Mouse (Mus musculus): ENCODE results near the gene Grin1. TPM values are rescaled to one million over a fixed set of nuclear protein-coding genes. Genes with fewer than 3 reads are reported as not detected.
A peak's percentile ranks its signal among the peaks of the same experiment; 100 is the strongest.

Gene Grin1
- polyA plus RNA-seq, 1 experiment = 0.02 TPM

GRCm38 (mm10) chr2:25349499-25349898 is 30.5 kb upstream of the Grin1 start:
- no peaks in the 10 kb centered on the region for H3K27me3 ChIP-seq (ENCODE audit: control insufficient read depth, insufficient read depth, insufficient read length)
- peaks cover 95% of the 10 kb centered on the region for H3K36me3 ChIP-seq (ENCODE audit: control insufficient read depth, insufficient read depth)
- H3K79me2 ChIP-seq (ENCODE audit: control insufficient read depth, insufficient read depth) = peaks cover 5% of the 10 kb centered on the region
- H3ac ChIP-seq (ENCODE audit: control insufficient read depth, insufficient read length, low read depth) = no peak overlapping the region
- no peaks in the 10 kb centered on the region for H3K79me3 ChIP-seq (ENCODE audit: low read depth)
- TF ChIP-seq CEBPB (IDR thresholded peaks at IDR 0.05; ENCODE audit: low read depth) = no peak
- H3K4me3 ChIP-seq (ENCODE audit: insufficient read depth, poor library complexity, severe bottlenecking) = no peak overlapping the region

- Histone ChIP-seq H3K79me2 (ENCODE audit: control insufficient read depth, insufficient read depth) (no peaks in the 10 kb centered on the region), H3K79me3 (ENCODE audit: low read depth) (no peaks in the 10 kb centered on the region), H3K4me3 (ENCODE audit: insufficient read depth, poor library complexity, severe bottlenecking) (no peak overlapping the region), H3K27me3 (ENCODE audit: control insufficient read depth, insufficient read depth, insufficient read length) (no peaks in the 10 kb centered on the region), H3K36me3 (ENCODE audit: control insufficient read depth, insufficient read depth) (peaks cover 91% of the 10 kb centered on the region), H3ac (ENCODE audit: control insufficient read depth, insufficient read length, low read depth) (no peak overlapping the region)
- no peak for TF ChIP-seq CTCF (IDR thresholded peaks at IDR 0.05; ENCODE audit: control insufficient read depth, insufficient read depth, insufficient read length)
- TF ChIP-seq MAX (IDR thresholded peaks at IDR 0.05) = no peak
- no peak for TF ChIP-seq FOSL1 (IDR thresholded peaks at IDR 0.05; ENCODE audit: insufficient read depth, low read length, poor library complexity, severe bottlenecking)
- TF ChIP-seq USF1 (IDR thresholded peaks at IDR 0.05; ENCODE audit: low read depth) = no peak
- TF ChIP-seq MYOD1 (IDR thresholded peaks at IDR 0.05; ENCODE audit: control insufficient read depth, insufficient read length, low read depth) = no peak
- no peak for TF ChIP-seq CEBPB (IDR thresholded peaks at IDR 0.05; ENCODE audit: low read depth)
- TF ChIP-seq MYOG (IDR thresholded peaks at IDR 0.05; ENCODE audit: control insufficient read depth, extremely low read depth, insufficient read length) = no peak
Observed at GRCm38 (mm10) chr2:25348162-25348561, 29.2 kb upstream of the Grin1 start.

- Histone ChIP-seq H3K36me3 (ENCODE audit: control insufficient read depth, insufficient read depth) (peaks cover 76% of the 10 kb centered on the region), H3K79me2 (ENCODE audit: control insufficient read depth, insufficient read depth) (peaks cover 23% of the 10 kb centered on the region), H3K4me3 (ENCODE audit: insufficient read depth, poor library complexity, severe bottlenecking) (no peak overlapping the region), H3K79me3 (ENCODE audit: low read depth) (peaks cover 11% of the 10 kb centered on the region), H3ac (ENCODE audit: control insufficient read depth, insufficient read length, low read depth) (no peak overlapping the region), H3K27me3 (ENCODE audit: control insufficient read depth, insufficient read depth, insufficient read length) (no peaks in the 10 kb centered on the region)
- TF ChIP-seq MYOD1 (IDR thresholded peaks at IDR 0.05; ENCODE audit: control insufficient read depth, insufficient read length, low read depth) (no peak), CEBPB (IDR thresholded peaks at IDR 0.05; ENCODE audit: low read depth) (no peak), FOSL1 (IDR thresholded peaks at IDR 0.05; ENCODE audit: insufficient read depth, low read length, poor library complexity, severe bottlenecking) (no peak), CTCF (IDR thresholded peaks at IDR 0.05; ENCODE audit: control insufficient read depth, insufficient read depth, insufficient read length) (no peak), USF1 (IDR thresholded peaks at IDR 0.05; ENCODE audit: low read depth) (no peak), MYOG (IDR thresholded peaks at IDR 0.05; ENCODE audit: control insufficient read depth, extremely low read depth, insufficient read length) (no peak), MAX (IDR thresholded peaks at IDR 0.05) (no peak)
Observed at GRCm38 (mm10) chr2:25338303-25338702, 19.3 kb upstream of the Grin1 start.

GRCm38 (mm10) chr2:25333569-25333968 is 14.6 kb upstream of the Grin1 start:
- TF ChIP-seq MYOG (IDR thresholded peaks at IDR 0.05; ENCODE audit: control insufficient read depth, extremely low read depth, insufficient read length) = no peak
- TF ChIP-seq MAX (IDR thresholded peaks at IDR 0.05) = no peak
- TF ChIP-seq FOSL1 (IDR thresholded peaks at IDR 0.05; ENCODE audit: insufficient read depth, low read length, poor library complexity, severe bottlenecking) = no peak
- no peak for TF ChIP-seq MYOD1 (IDR thresholded peaks at IDR 0.05; ENCODE audit: control insufficient read depth, insufficient read length, low read depth)
- TF ChIP-seq CEBPB (IDR thresholded peaks at IDR 0.05; ENCODE audit: low read depth) = no peak
- no peak for TF ChIP-seq USF1 (IDR thresholded peaks at IDR 0.05; ENCODE audit: low read depth)
- TF ChIP-seq CTCF (IDR thresholded peaks at IDR 0.05; ENCODE audit: control insufficient read depth, insufficient read depth, insufficient read length) = no peak
- Histone ChIP-seq H3K4me3 (ENCODE audit: insufficient read depth, poor library complexity, severe bottlenecking) (peak overlapping the region; percentile 99), H3K27me3 (ENCODE audit: control insufficient read depth, insufficient read depth, insufficient read length) (no peaks in the 10 kb centered on the region), H3K79me3 (ENCODE audit: low read depth) (peaks cover 27% of the 10 kb centered on the region), H3ac (ENCODE audit: control insufficient read depth, insufficient read length, low read depth) (peak overlapping the region; percentile 95), H3K79me2 (ENCODE audit: control insufficient read depth, insufficient read depth) (peaks cover 44% of the 10 kb centered on the region), H3K36me3 (ENCODE audit: control insufficient read depth, insufficient read depth) (peaks cover 49% of the 10 kb centered on the region)

GRCm38 (mm10) chr2:25332286-25333160 is 13.5 kb upstream of the Grin1 start, which contains the start of gene Man1b1:
Gene Man1b1 (plus strand): TSS chr2:25332338.
- Histone ChIP-seq H3ac (ENCODE audit: control insufficient read depth, insufficient read length, low read depth) (peak within 1 kb of the TSS; percentile 95), H3K79me2 (ENCODE audit: control insufficient read depth, insufficient read depth) (peaks cover 44% of the 10 kb centered on the region), H3K79me3 (ENCODE audit: low read depth) (peaks cover 27% of the 10 kb centered on the region), H3K36me3 (ENCODE audit: control insufficient read depth, insufficient read depth) (peaks cover 39% of the 10 kb centered on the region), H3K27me3 (ENCODE audit: control insufficient read depth, insufficient read depth, insufficient read length) (no peaks in the 10 kb centered on the region), H3K4me3 (ENCODE audit: insufficient read depth, poor library complexity, severe bottlenecking) (peak within 1 kb of the TSS; percentile 99)
- TF ChIP-seq FOSL1 (IDR thresholded peaks at IDR 0.05; ENCODE audit: insufficient read depth, low read length, poor library complexity, severe bottlenecking) (no peak), USF1 (IDR thresholded peaks at IDR 0.05; ENCODE audit: low read depth) (peak; percentile 30), CEBPB (IDR thresholded peaks at IDR 0.05; ENCODE audit: low read depth) (peak; percentile 99), MAX (IDR thresholded peaks at IDR 0.05) (peak; percentile 74), MYOG (IDR thresholded peaks at IDR 0.05; ENCODE audit: control insufficient read depth, extremely low read depth, insufficient read length) (no peak), MYOD1 (IDR thresholded peaks at IDR 0.05; ENCODE audit: control insufficient read depth, insufficient read length, low read depth) (no peak), CTCF (IDR thresholded peaks at IDR 0.05; ENCODE audit: control insufficient read depth, insufficient read depth, insufficient read length) (no peak)

All from C2C12 (cell line).